Mouse (Mus musculus) liver, embryonic 12.5 days (tissue): Measurements from ENCODE around the gene Spag5. TPM values are rescaled to one million over a fixed set of nuclear protein-coding genes. Genes with fewer than 3 reads are reported as not detected.

Experiments used
- ATAC-seq: fragments of 200-750 bp; cut with Nextera tagmentation; 2 replicates; pipeline ENCODE4 v1.8.0; 2017; ENCODE audit warnings: moderate number of reproducible peaks, mild to moderate bottlenecking, moderate library complexity
- H3K27ac ChIP-seq: fragments of 300-500 bp; sonication (generic); 2 replicates; pipeline ENCODE4 v1.5.1; 2016; ENCODE audit warnings: mild to moderate bottlenecking
- H3K27me3 ChIP-seq: fragments of 300-500 bp; sonication (generic); replicated peaks from 2 replicates; pipeline ENCODE4 v1.6.1; 2016; ENCODE audit warnings: mild to moderate bottlenecking, moderate library complexity
- H3K36me3 ChIP-seq: fragments of 300-500 bp; sonication (generic); 2 replicates; pipeline ENCODE4 v1.6.1; 2016; ENCODE audit warnings: mild to moderate bottlenecking, moderate library complexity
- H3K4me1 ChIP-seq: fragments of 300-500 bp; sonication (generic); 2 replicates; pipeline ENCODE4 v1.6.1; 2016
- H3K4me2 ChIP-seq: fragments of 300-500 bp; sonication (generic); 2 replicates; pipeline ENCODE4 v1.6.1; 2016; ENCODE audit warnings: mild to moderate bottlenecking, moderate library complexity
- H3K4me3 ChIP-seq: fragments of 300-500 bp; sonication (generic); 2 replicates; pipeline ENCODE4 v1.5.1; 2016; ENCODE audit warnings: mild to moderate bottlenecking, moderate library complexity
- H3K9ac ChIP-seq: fragments of 300-500 bp; sonication (generic); 2 replicates; pipeline ENCODE4 v1.6.1; 2016; ENCODE audit warnings: mild to moderate bottlenecking, moderate library complexity
- H3K9me3 ChIP-seq: fragments of 300-500 bp; sonication (generic); replicated peaks from 2 replicates; pipeline ENCODE4 v1.6.1; 2016; ENCODE audit warnings: mild to moderate bottlenecking, moderate library complexity
- WGBS: fragments of 180-500 bp; shearing (Covaris S2); methylation state at CpG from one replicate; pipeline ENCODE4 v1.1.7; 2016; ENCODE audit not compliant: insufficient replicate concordance; 5-methylcytosine and 5-hydroxymethylcytosine counted together
- polyA plus RNA-seq: library from polyadenylated mRNA; unstranded; fragments of >200 nt; fragmentation: Nextera tagmentation; extraction: Ambion mirVana; gene quantifications from 2 replicates; pipeline ENCODE4 v1.2.1, GENCODE M21; 2016

The Spag5 gene
- polyA plus RNA-seq, 1 experiment from 2014 or later: 38.6 TPM

DNA sequence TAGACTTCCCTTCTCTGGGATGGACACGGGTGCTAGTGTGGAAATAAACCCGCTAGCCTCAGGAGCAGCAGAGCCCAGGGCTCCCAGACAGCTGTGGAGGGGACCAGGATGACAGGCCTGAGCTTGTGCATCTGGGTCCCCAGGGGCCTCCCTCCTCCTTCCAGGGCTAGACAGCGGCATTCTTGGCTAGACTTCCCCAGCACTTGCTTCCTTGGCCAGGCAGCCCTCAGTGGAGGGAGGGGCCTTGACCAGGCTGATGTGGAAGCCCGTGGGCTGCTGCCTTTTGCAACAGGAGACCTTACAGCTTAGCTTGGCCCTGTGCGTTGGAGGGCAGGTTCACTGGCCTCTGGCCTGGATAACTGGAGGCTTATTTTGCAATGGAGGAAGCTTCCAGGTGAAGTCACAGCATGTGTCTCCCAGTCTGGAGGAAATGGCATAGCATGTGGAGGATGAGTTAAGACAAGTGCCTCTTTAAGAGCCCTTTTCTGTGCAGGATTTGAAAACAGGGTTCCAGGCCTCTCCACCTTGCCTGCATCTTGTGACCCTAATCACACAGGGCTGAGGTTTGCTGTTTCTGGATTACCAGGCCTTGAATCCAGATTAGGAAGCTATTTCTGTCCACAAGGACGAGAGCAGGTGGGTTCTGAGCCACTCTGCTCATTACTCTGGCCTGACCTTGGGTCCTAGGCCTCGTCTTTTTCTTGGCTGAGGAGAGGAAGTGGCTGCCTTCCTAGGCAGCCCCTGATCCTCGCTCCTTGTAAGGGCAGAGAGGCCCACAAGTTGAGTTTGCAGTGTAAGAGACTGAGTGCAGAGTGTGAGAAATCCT is 43.8 kb downstream of the Spag5 start:
- H3K9ac ChIP-seq: peak overlapping the region; percentile 86
- H3K9me3 ChIP-seq: no peaks in the 10 kb centered on the region
- H3K27ac ChIP-seq: peak overlapping the region; percentile 95
- ATAC-seq: peak; percentile 40; the same call in 1 of the 2 replicates
- H3K4me3 ChIP-seq: peak overlapping the region; percentile 69
- H3K4me1 ChIP-seq: peaks cover 64% of the 10 kb centered on the region
- H3K4me2 ChIP-seq: peak overlapping the region; percentile 98
- 19% methylated on average over 8 of the region's 8 CpGs for WGBS
- H3K27me3 ChIP-seq: no peaks in the 10 kb centered on the region
- peaks cover 34% of the 10 kb centered on the region for H3K36me3 ChIP-seq

- no peaks in the 10 kb centered on the region for H3K9me3 ChIP-seq
- H3K36me3 ChIP-seq: peaks cover 28% of the 10 kb centered on the region
- H3K9ac ChIP-seq: peak overlapping the region; percentile 86
- H3K27ac ChIP-seq: peak overlapping the region; percentile 95
- H3K4me2 ChIP-seq: peak overlapping the region; percentile 98
- WGBS: 17% methylated on average over 7 of the region's 7 CpGs
- peak overlapping the region; percentile 69; the same call in 1 of the 2 replicates for H3K4me3 ChIP-seq
- ATAC-seq: no peak
- H3K4me1 ChIP-seq: peaks cover 69% of the 10 kb centered on the region
- H3K27me3 ChIP-seq: no peaks in the 10 kb centered on the region
Observed at GRCm38 (mm10) chr11:78345801-78346200, 44.5 kb downstream of the Spag5 start.

DNA sequence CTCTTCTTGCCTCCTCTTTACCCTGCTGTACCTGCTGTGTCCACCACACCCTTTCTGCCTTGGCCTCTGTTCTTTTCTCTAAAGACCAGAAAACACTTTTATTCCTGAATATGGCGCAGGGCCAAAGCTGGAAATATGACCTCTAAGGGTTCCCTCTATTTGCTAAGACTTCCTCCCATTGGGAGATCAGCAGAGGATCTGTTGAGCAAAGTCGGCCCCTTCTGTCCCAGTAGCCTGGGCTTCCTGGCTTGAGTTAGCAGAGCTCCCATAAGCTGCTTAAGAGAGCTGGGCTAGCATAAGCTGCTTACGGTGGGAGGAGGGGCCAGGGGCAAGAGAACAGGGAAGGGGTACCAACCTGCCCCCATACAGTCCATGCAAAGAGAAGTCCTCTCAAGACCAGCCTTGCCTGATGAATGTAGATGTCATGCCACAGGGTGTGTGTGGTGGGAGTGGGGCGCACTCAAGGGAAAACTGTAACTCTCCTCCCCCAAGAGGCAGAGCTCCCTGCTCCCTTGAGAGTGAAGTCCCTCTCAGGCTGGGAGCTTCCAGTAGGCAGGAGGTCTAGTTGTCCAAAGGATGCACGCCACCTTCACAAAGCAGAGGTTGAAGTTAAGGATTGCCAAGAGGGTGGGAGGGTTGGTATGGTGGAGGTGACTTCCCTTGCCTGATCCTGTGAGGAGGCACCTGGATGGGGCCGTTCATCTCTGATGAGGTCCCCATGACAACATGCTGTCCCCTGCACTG is 45.2 kb downstream of the Spag5 start:
- WGBS: 69% methylated on average over 6 of the region's 6 CpGs
- Histone ChIP-seq H3K4me3 (peak overlapping the region; percentile 14; the same call in 1 of the 2 replicates), H3K27me3 (no peaks in the 10 kb centered on the region), H3K27ac (peak overlapping the region; percentile 95), H3K9ac (peak overlapping the region; percentile 41; the same call in 1 of the 2 replicates), H3K4me1 (peaks cover 69% of the 10 kb centered on the region), H3K9me3 (no peaks in the 10 kb centered on the region), H3K36me3 (peaks cover 21% of the 10 kb centered on the region), H3K4me2 (peak overlapping the region; percentile 98)
- ATAC-seq: no peak

- no peak overlapping the region for H3K9ac ChIP-seq
- H3K4me3 ChIP-seq: no peak overlapping the region
- no peaks in the 10 kb centered on the region for H3K9me3 ChIP-seq
- ATAC-seq: no peak
- H3K4me2 ChIP-seq: 0 out of 2 replicates have a peak overlapping the region, but pooled peaks have one; percentile 98
- peaks cover 18% of the 10 kb centered on the region for H3K36me3 ChIP-seq
- H3K4me1 ChIP-seq: peaks cover 69% of the 10 kb centered on the region
- H3K27me3 ChIP-seq: no peaks in the 10 kb centered on the region
- 84% methylated on average over 10 of the region's 10 CpGs for WGBS
- H3K27ac ChIP-seq: 0 out of 2 replicates have a peak overlapping the region, but pooled peaks have one; percentile 95
Observed at GRCm38 (mm10) chr11:78347070-78347754, 45.9 kb downstream of the Spag5 start.

GRCm38 (mm10) chr11:78347908-78348307 is 46.6 kb downstream of the Spag5 start:
- Histone ChIP-seq H3K4me3 (no peak overlapping the region), H3K36me3 (peaks cover 18% of the 10 kb centered on the region), H3K4me1 (peaks cover 65% of the 10 kb centered on the region), H3K27me3 (no peaks in the 10 kb centered on the region), H3K4me2 (no peak overlapping the region), H3K27ac (no peak overlapping the region), H3K9me3 (no peaks in the 10 kb centered on the region), H3K9ac (no peak overlapping the region)
- no peak for ATAC-seq
- 56% methylated on average over 9 of the region's 9 CpGs for WGBS

GRCm38 (mm10) chr11:78348474-78348873 is 47.1 kb downstream of the Spag5 start:
- H3K27me3 ChIP-seq: no peaks in the 10 kb centered on the region
- H3K27ac ChIP-seq: no peak overlapping the region
- no peak overlapping the region for H3K4me2 ChIP-seq
- H3K4me1 ChIP-seq: peaks cover 60% of the 10 kb centered on the region
- no peak overlapping the region for H3K9ac ChIP-seq
- WGBS: 62% methylated on average over 7 of the region's 7 CpGs
- ATAC-seq: no peak
- H3K9me3 ChIP-seq: no peaks in the 10 kb centered on the region
- peaks cover 18% of the 10 kb centered on the region for H3K36me3 ChIP-seq
- H3K4me3 ChIP-seq: no peak overlapping the region

- Histone ChIP-seq H3K9me3 (no peaks in the 10 kb centered on the region), H3K27ac (peak overlapping the region; percentile 51), H3K4me2 (no peak overlapping the region), H3K9ac (no peak overlapping the region), H3K4me1 (peaks cover 48% of the 10 kb centered on the region), H3K36me3 (peaks cover 18% of the 10 kb centered on the region), H3K4me3 (no peak overlapping the region), H3K27me3 (no peaks in the 10 kb centered on the region)
- WGBS: 73% methylated on average over 4 of the region's 4 CpGs
- no peak for ATAC-seq
Observed at GRCm38 (mm10) chr11:78349441-78350358, 48.4 kb downstream of the Spag5 start.

DNA sequence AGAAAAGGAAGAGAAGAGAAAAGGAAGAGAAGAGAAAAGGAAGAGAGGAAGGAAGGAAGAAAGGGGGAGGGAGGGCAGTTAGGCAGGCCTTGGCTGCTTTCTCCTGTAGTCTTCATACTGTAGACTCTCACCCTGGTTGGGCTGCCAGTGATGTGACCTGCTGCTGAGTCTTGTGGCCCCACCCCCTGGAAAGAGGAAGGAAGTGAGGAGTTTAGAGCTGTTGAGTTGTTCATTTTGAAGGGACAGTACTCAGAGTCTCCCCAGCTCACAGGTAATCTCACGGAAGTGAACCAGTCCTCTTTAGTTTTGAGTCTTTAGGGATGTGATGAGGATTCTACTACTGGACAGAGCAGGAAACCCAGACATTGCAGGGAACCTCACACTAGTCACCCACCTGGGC is 51.8 kb downstream of the Spag5 start:
- no peak for ATAC-seq
- Histone ChIP-seq H3K36me3 (peaks cover 11% of the 10 kb centered on the region), H3K4me2 (no peak overlapping the region), H3K4me1 (peaks cover 20% of the 10 kb centered on the region), H3K27ac (no peak overlapping the region), H3K4me3 (no peak overlapping the region), H3K9ac (no peak overlapping the region), H3K9me3 (no peaks in the 10 kb centered on the region), H3K27me3 (no peaks in the 10 kb centered on the region; the same call in 1 of the 2 replicates)
- 50% methylated on average over 1 of the region's 1 CpGs for WGBS

- no peaks in the 10 kb centered on the region; the same call in 1 of the 2 replicates for H3K27me3 ChIP-seq
Observed at GRCm38 (mm10) chr11:78354905-78355304, 53.6 kb downstream of the Spag5 start.

GRCm38 (mm10) chr11:78355471-78356238 is 54.3 kb downstream of the Spag5 start:
- no peak overlapping the region for H3K9ac ChIP-seq
- H3K4me3 ChIP-seq: no peak overlapping the region
- WGBS: 26% methylated on average over 4 of the region's 4 CpGs
- ATAC-seq: no peak
- no peaks in the 10 kb centered on the region for H3K9me3 ChIP-seq
- H3K36me3 ChIP-seq: no peaks in the 10 kb centered on the region
- H3K27ac ChIP-seq: no peak overlapping the region
- H3K27me3 ChIP-seq: no peaks in the 10 kb centered on the region; the same call in 1 of the 2 replicates
- peaks cover 12% of the 10 kb centered on the region; the same call in 1 of the 2 replicates for H3K4me1 ChIP-seq
- no peak overlapping the region for H3K4me2 ChIP-seq

More at GRCm38 (mm10) chr11:78354905-78355304, 53.6 kb downstream of the Spag5 start:
- H3K4me2 ChIP-seq: no peak overlapping the region
- no peak overlapping the region for H3K27ac ChIP-seq
- H3K4me3 ChIP-seq: no peak overlapping the region
- no peaks in the 10 kb centered on the region for H3K36me3 ChIP-seq
- peaks cover 14% of the 10 kb centered on the region for H3K4me1 ChIP-seq
- ATAC-seq: no peak
- H3K9ac ChIP-seq: no peak overlapping the region
- 52% methylated on average over 6 of the region's 6 CpGs for WGBS
- no peaks in the 10 kb centered on the region for H3K9me3 ChIP-seq
